Mouse (Mus musculus): ENCODE data around the gene Itprip. TPM values are rescaled to one million over a fixed set of nuclear protein-coding genes. Genes with fewer than 3 reads are reported as not detected.

The Itprip gene
- polyA plus RNA-seq, 2 experiments, result 14.4 to 17.1 TPM

GRCm38 (mm10) chr19:47934636-47935238, 15.6 kb upstream of the Itprip start:
- DNase-seq (ENCODE audit: low spot score) (no peak), ATAC-seq (ENCODE audit: low FRiP score, low read depth) (no peak)
- no peak for TF ChIP-seq POLR2A (IDR thresholded peaks at IDR 0.05; ENCODE audit: borderline replicate concordance, extremely low read depth, insufficient read depth, insufficient read length)
- H3K9me3 ChIP-seq (ENCODE audit: control insufficient read depth, low read length), result no peaks in the 10 kb centered on the region
- H3K4me1 ChIP-seq (ENCODE audit: control insufficient read depth, insufficient read depth, low read length), result peaks cover 3% of the 10 kb centered on the region; the same call in 1 of the 2 replicates
- H3K9ac ChIP-seq (ENCODE audit: low read depth, low read length, severe bottlenecking), result no peak overlapping the region
- WGBS, result 67% methylated on average over 16 of the region's 16 CpGs
- no peaks in the 10 kb centered on the region for H3K27me3 ChIP-seq (ENCODE audit: control insufficient read depth, insufficient read depth, low read length)
- no peaks in the 10 kb centered on the region for H3K36me3 ChIP-seq (ENCODE audit: control insufficient read depth, insufficient read depth, low read length)
- no peak overlapping the region for H3K4me3 ChIP-seq (replicated peaks; ENCODE audit: low read length)
- H3K4me2 ChIP-seq (replicated peaks; ENCODE audit: low read depth, low read length, severe bottlenecking), result no peak overlapping the region
- H3K27ac ChIP-seq (replicated peaks; ENCODE audit: low read depth, low read length), result no peak overlapping the region

- 92% methylated on average over 8 of the region's 8 CpGs for WGBS
Observed at GRCm38 (mm10) chr19:47934146-47934545, 15.0 kb upstream of the Itprip start.

GRCm38 (mm10) chr19:47931982-47932638, 13.0 kb upstream of the Itprip start:
- no peaks in the 10 kb centered on the region for H3K27me3 ChIP-seq (ENCODE audit: control insufficient read depth, insufficient read depth, low read length)
- no peak for TF ChIP-seq POLR2A (IDR thresholded peaks at IDR 0.05; ENCODE audit: borderline replicate concordance, extremely low read depth, insufficient read depth, insufficient read length)
- peaks cover 11% of the 10 kb centered on the region; the same call in 1 of the 2 replicates for H3K4me1 ChIP-seq (ENCODE audit: control insufficient read depth, insufficient read depth, low read length)
- H3K4me2 ChIP-seq (replicated peaks; ENCODE audit: low read depth, low read length, severe bottlenecking), result no peak overlapping the region
- H3K9me3 ChIP-seq (ENCODE audit: control insufficient read depth, low read length), result no peaks in the 10 kb centered on the region
- no peak overlapping the region for H3K4me3 ChIP-seq (replicated peaks; ENCODE audit: low read length)
- DNase-seq (ENCODE audit: low spot score) (peak; percentile 73), ATAC-seq (ENCODE audit: low FRiP score, low read depth) (peak; percentile 50; the same call in 1 of the 2 replicates)
- no peaks in the 10 kb centered on the region for H3K36me3 ChIP-seq (ENCODE audit: control insufficient read depth, insufficient read depth, low read length)
- WGBS, result 36% methylated on average over 7 of the region's 7 CpGs
- no peak overlapping the region for H3K27ac ChIP-seq (replicated peaks; ENCODE audit: low read depth, low read length)
- no peak overlapping the region for H3K9ac ChIP-seq (ENCODE audit: low read depth, low read length, severe bottlenecking)

More at GRCm38 (mm10) chr19:47934146-47934545, 15.0 kb upstream of the Itprip start:
- Histone ChIP-seq H3K27me3 (ENCODE audit: control insufficient read depth, insufficient read depth, low read length) (no peaks in the 10 kb centered on the region), H3K4me3 (replicated peaks; ENCODE audit: low read length) (no peak overlapping the region), H3K9ac (ENCODE audit: low read depth, low read length, severe bottlenecking) (no peak overlapping the region), H3K36me3 (ENCODE audit: control insufficient read depth, insufficient read depth, low read length) (no peaks in the 10 kb centered on the region), H3K4me2 (replicated peaks; ENCODE audit: low read depth, low read length, severe bottlenecking) (no peak overlapping the region), H3K9me3 (ENCODE audit: control insufficient read depth, low read length) (no peaks in the 10 kb centered on the region), H3K4me1 (ENCODE audit: control insufficient read depth, insufficient read depth, low read length) (peaks cover 9% of the 10 kb centered on the region; the same call in 1 of the 2 replicates), H3K27ac (replicated peaks; ENCODE audit: low read depth, low read length) (no peak overlapping the region)
- TF ChIP-seq POLR2A (IDR thresholded peaks at IDR 0.05; ENCODE audit: borderline replicate concordance, extremely low read depth, insufficient read depth, insufficient read length), result no peak
- no peak for ATAC-seq (ENCODE audit: low FRiP score, low read depth)
- no peak for DNase-seq (ENCODE audit: low spot score)

DNA sequence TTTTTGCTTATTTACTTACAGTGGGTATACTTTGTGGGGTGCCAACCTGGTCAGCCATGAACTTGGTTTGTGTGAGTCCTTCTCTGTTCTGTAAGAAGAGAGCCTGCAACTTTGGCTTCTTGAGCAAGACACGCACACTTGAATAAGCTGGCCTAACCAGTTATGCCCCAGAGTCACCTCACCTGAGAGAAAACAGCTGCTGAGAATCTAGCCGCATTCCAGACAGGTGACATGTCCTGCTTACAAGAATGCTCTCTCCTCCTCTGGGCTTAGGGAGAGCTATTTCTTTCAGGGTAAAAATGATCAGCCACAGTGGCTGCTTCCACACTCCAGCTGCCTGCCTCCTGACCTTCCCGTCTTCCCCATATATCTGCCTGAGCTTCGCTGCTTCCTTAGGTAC, 9.9 kb upstream of the Itprip start:
- DNase-seq (ENCODE audit: low spot score) (no peak), ATAC-seq (ENCODE audit: low FRiP score, low read depth) (no peak)

DNA sequence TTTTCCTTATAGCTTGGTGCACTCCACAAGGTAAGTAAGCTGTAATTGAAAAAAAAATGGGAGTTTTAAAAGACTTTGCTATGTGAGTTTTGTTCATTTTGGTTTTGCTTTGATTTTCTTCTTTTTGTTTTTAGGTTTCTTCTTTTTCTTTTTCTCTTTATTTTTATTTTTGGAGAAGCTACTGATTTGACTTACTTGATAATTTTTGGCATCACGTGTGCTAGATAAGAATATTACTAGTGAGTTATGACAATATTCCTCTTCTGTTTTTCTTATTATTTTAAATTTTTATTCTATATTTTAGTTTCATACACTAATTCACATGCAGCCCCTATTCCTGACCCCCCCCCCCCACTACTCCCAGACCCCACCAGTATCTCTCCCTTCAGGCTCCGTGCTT, 7.9 kb upstream of the Itprip start:
- Histone ChIP-seq H3K4me1 (ENCODE audit: control insufficient read depth, insufficient read depth, low read length) (peaks cover 11% of the 10 kb centered on the region; the same call in 1 of the 2 replicates), H3K4me3 (replicated peaks; ENCODE audit: low read length) (no peak overlapping the region)
- WGBS, result 90% methylated on average over 2 of the region's 2 CpGs

More for the DNA sequence above, 9.9 kb upstream of the Itprip start:
- WGBS, result 62% methylated on average over 4 of the region's 4 CpGs
- no peak overlapping the region for H3K27ac ChIP-seq (replicated peaks; ENCODE audit: low read depth, low read length)
- H3K4me2 ChIP-seq (replicated peaks; ENCODE audit: low read depth, low read length, severe bottlenecking), result no peak overlapping the region
- no peak overlapping the region for H3K4me3 ChIP-seq (replicated peaks; ENCODE audit: low read length)
- no peaks in the 10 kb centered on the region for H3K36me3 ChIP-seq (ENCODE audit: control insufficient read depth, insufficient read depth, low read length)
- no peak for TF ChIP-seq POLR2A (IDR thresholded peaks at IDR 0.05; ENCODE audit: borderline replicate concordance, extremely low read depth, insufficient read depth, insufficient read length)
- H3K9me3 ChIP-seq (ENCODE audit: control insufficient read depth, low read length), result no peaks in the 10 kb centered on the region
- H3K27me3 ChIP-seq (ENCODE audit: control insufficient read depth, insufficient read depth, low read length), result no peaks in the 10 kb centered on the region
- peaks cover 11% of the 10 kb centered on the region; the same call in 1 of the 2 replicates for H3K4me1 ChIP-seq (ENCODE audit: control insufficient read depth, insufficient read depth, low read length)
- no peak overlapping the region for H3K9ac ChIP-seq (ENCODE audit: low read depth, low read length, severe bottlenecking)

More for the DNA sequence above, 7.9 kb upstream of the Itprip start:
- no peak for ATAC-seq (ENCODE audit: low FRiP score, low read depth)
- H3K4me2 ChIP-seq (replicated peaks; ENCODE audit: low read depth, low read length, severe bottlenecking), result no peak overlapping the region
- H3K9ac ChIP-seq (ENCODE audit: low read depth, low read length, severe bottlenecking), result no peak overlapping the region
- no peak for TF ChIP-seq POLR2A (IDR thresholded peaks at IDR 0.05; ENCODE audit: borderline replicate concordance, extremely low read depth, insufficient read depth, insufficient read length)
- no peaks in the 10 kb centered on the region for H3K27me3 ChIP-seq (ENCODE audit: control insufficient read depth, insufficient read depth, low read length)
- no peak for DNase-seq (ENCODE audit: low spot score)
- H3K27ac ChIP-seq (replicated peaks; ENCODE audit: low read depth, low read length), result no peak overlapping the region
- no peaks in the 10 kb centered on the region for H3K9me3 ChIP-seq (ENCODE audit: control insufficient read depth, low read length)
- no peaks in the 10 kb centered on the region for H3K36me3 ChIP-seq (ENCODE audit: control insufficient read depth, insufficient read depth, low read length)

Data from limb, embryonic 14.5 days (tissue).